Mouse (Mus musculus) MEL (cell line): Measurements from ENCODE around the gene Pip5kl1. TPM values are rescaled to one million over a fixed set of nuclear protein-coding genes. Genes with fewer than 3 reads are reported as not detected.
A peak's percentile ranks its signal among the peaks of the same experiment; 100 is the strongest.

Experiments used
- DNase-seq: peaks from one replicate; pipeline ENCODE4 v3.0.0; 2011; ENCODE audit warnings: low read depth, low spot score
- H3K27ac ChIP-seq: 2 replicates; pipeline ENCODE4 v1.5.1; 2012; ENCODE audit warnings: low read depth, mild to moderate bottlenecking, control low read depth, low read length, moderate library complexity; ENCODE audit not compliant: control insufficient read depth
- H3K27me3 ChIP-seq, 2 experiments: fragments of 150-350 bp in 1 of 2; sonication (generic) in 1 of 2; 2 replicates each; pipeline ENCODE4 v1.6.1; 2012; ENCODE audit warnings: low read length in 2 of 2, mild to moderate bottlenecking in 2 of 2, improper control_type of control experiment in 1 of 2, moderate library complexity in 1 of 2; ENCODE audit not compliant: insufficient read depth in 2 of 2, control insufficient read depth in 1 of 2
- H3K36me3 ChIP-seq, 2 experiments: 2 replicates each; pipeline ENCODE4 v1.6.1; 2012 to 2014; ENCODE audit warnings: low read length in 2 of 2, improper control_type of control experiment in 1 of 2, inconsistent platforms in 1 of 2, mild to moderate bottlenecking in 1 of 2; ENCODE audit not compliant: insufficient read depth in 2 of 2, control insufficient read depth in 1 of 2
- H3K4me1 ChIP-seq, 2 experiments: fragments of 150-350 bp in 1 of 2; sonication (generic) in 1 of 2; 2 replicates each; pipeline ENCODE4 v1.6.1; 2012; ENCODE audit warnings: low read length in 2 of 2, improper control_type of control experiment in 1 of 2, mild to moderate bottlenecking in 1 of 2; ENCODE audit not compliant: insufficient read depth in 2 of 2, control insufficient read depth in 1 of 2
- H3K4me3 ChIP-seq, 2 experiments: fragments of 150-350 bp in 1 of 2; sonication (generic) in 1 of 2; 2 replicates each; pipeline ENCODE4 v1.5.1; 2012; ENCODE audit warnings: low read depth in 2 of 2, low read length in 2 of 2, mild to moderate bottlenecking in 2 of 2, moderate library complexity in 2 of 2, control low read depth in 1 of 2, improper control_type of control experiment in 1 of 2; ENCODE audit not compliant: control insufficient read depth in 1 of 2, insufficient read depth in 1 of 2
- H3K79me2 ChIP-seq: 2 replicates; pipeline ENCODE4 v1.6.1; 2012; ENCODE audit warnings: mild to moderate bottlenecking, low read length, moderate library complexity; ENCODE audit not compliant: control insufficient read depth, poor library complexity, insufficient read depth
- H3K9ac ChIP-seq: 2 replicates; pipeline ENCODE4 v1.6.1; 2012; ENCODE audit warnings: low read depth, mild to moderate bottlenecking, control low read depth, low read length, moderate library complexity; ENCODE audit not compliant: control insufficient read depth, poor library complexity, severe bottlenecking
- H3K9me3 ChIP-seq: fragments of 150-350 bp; sonication (generic); replicated peaks from 2 replicates; pipeline ENCODE4 v1.6.1; 2012; ENCODE audit warnings: mild to moderate bottlenecking, low read length, improper control_type of control experiment, moderate library complexity; ENCODE audit not compliant: insufficient read depth
- BHLHE40 ChIP-seq: IDR thresholded peaks from 2 replicates; pipeline ENCODE4 v1.6.1; 2012; ENCODE audit warnings: low read depth, mild to moderate bottlenecking, inconsistent platforms, low read length, improper control_type of control experiment, borderline replicate concordance
- ELF1 ChIP-seq: IDR thresholded peaks from 2 replicates; pipeline ENCODE4 v1.6.1; 2014; ENCODE audit warnings: low read depth, mild to moderate bottlenecking, inconsistent platforms, low read length, improper control_type of control experiment, moderate library complexity
- EP300 ChIP-seq, 2 experiments: IDR thresholded peaks; 2 replicates each; pipeline ENCODE4 v1.6.1; 2011; ENCODE audit warnings: improper control_type of control experiment in 2 of 2, low read length in 2 of 2, low read depth in 1 of 2, mild to moderate bottlenecking in 1 of 2
- GATA1 ChIP-seq: IDR thresholded peaks from 2 replicates; pipeline ENCODE4 v1.6.1; 2011; ENCODE audit warnings: low read depth, low read length, improper control_type of control experiment
- JUND ChIP-seq: IDR thresholded peaks from 2 replicates; pipeline ENCODE4 v1.6.1; 2011; ENCODE audit warnings: low read depth, mild to moderate bottlenecking, improper control_type of control experiment, low read length
- KAT2A ChIP-seq: conservative IDR thresholded peaks from 2 replicates; pipeline ENCODE4 v1.6.1; 2012; ENCODE audit warnings: low read depth, low read length, improper control_type of control experiment, inconsistent platforms
- MAX ChIP-seq: IDR thresholded peaks from 2 replicates; pipeline ENCODE4 v1.6.1; 2011; ENCODE audit warnings: low read length, improper control_type of control experiment
- MEF2A ChIP-seq: IDR thresholded peaks from 2 replicates; pipeline ENCODE4 v1.6.1; 2014; ENCODE audit warnings: low read depth, mild to moderate bottlenecking, inconsistent platforms, low read length, improper control_type of control experiment; ENCODE audit not compliant: poor library complexity, insufficient replicate concordance, severe bottlenecking; ENCODE audit errors: extremely low read depth
- MXI1 ChIP-seq: IDR thresholded peaks from 2 replicates; pipeline ENCODE4 v1.6.1; 2011; ENCODE audit warnings: mild to moderate bottlenecking, low read depth, low read length, improper control_type of control experiment
- NRF1 ChIP-seq: IDR thresholded peaks from 2 replicates; pipeline ENCODE4 v1.6.1; 2014; ENCODE audit warnings: low read depth, mild to moderate bottlenecking, inconsistent platforms, low read length, improper control_type of control experiment, moderate library complexity; ENCODE audit not compliant: poor library complexity, insufficient read depth, severe bottlenecking
- SIN3A ChIP-seq: IDR thresholded peaks from 2 replicates; pipeline ENCODE4 v1.6.1; 2012; ENCODE audit warnings: low read length, improper control_type of control experiment, inconsistent platforms
- SMC3 ChIP-seq: IDR thresholded peaks from 2 replicates; pipeline ENCODE4 v1.6.1; 2011; ENCODE audit warnings: low read depth, low read length, improper control_type of control experiment
- TBP ChIP-seq: IDR thresholded peaks from 2 replicates; pipeline ENCODE4 v1.8.0; 2011; ENCODE audit warnings: low read depth, low read length, improper control_type of control experiment
- TCF12 ChIP-seq: IDR thresholded peaks from 2 replicates; pipeline ENCODE4 v1.6.1; 2014; ENCODE audit warnings: low read depth, mild to moderate bottlenecking, inconsistent platforms, low read length, improper control_type of control experiment, moderate library complexity
- USF1 ChIP-seq: IDR thresholded peaks from 2 replicates; pipeline ENCODE4 v1.6.1; 2014; ENCODE audit warnings: low read depth, mild to moderate bottlenecking, inconsistent platforms, low read length, improper control_type of control experiment, moderate library complexity
- USF2 ChIP-seq, 2 experiments: IDR thresholded peaks; 2 replicates each; pipeline ENCODE4 v1.6.1; 2011 to 2012; ENCODE audit warnings: improper control_type of control experiment in 2 of 2, low read length in 2 of 2, borderline replicate concordance in 1 of 2, inconsistent platforms in 1 of 2, low read depth in 1 of 2, mild to moderate bottlenecking in 1 of 2; ENCODE audit not compliant: insufficient read depth in 1 of 2
- ZC3H11A ChIP-seq: IDR thresholded peaks from 2 replicates; pipeline ENCODE4 v1.6.1; 2012; ENCODE audit warnings: low read depth, mild to moderate bottlenecking, inconsistent platforms, low read length, improper control_type of control experiment
- polyA plus RNA-seq, 2 experiments: library from polyadenylated mRNA; stranded (reverse) in 1 of 2; unstranded in 1 of 2; fragments of >175 nt in 1 of 2; fragments of >200 nt in 1 of 2; gene quantifications; 2 replicates each; pipeline versions ENCODE4 v1.2.1 to v1.2.4; 2012; ENCODE audit warnings: low replicate concordance in 2 of 2, low read depth in 1 of 2; ENCODE audit not compliant: insufficient read length in 2 of 2, insufficient read depth in 1 of 2, missing spikeins in 1 of 2
- total RNA-seq: library from RNA; depleted of rRNA; stranded (reverse); fragments of 300-350 nt; gene quantifications from 2 replicates; pipeline ENCODE4 v1.2.3, GENCODE M21; 2012

Pip5kl1 gene
- total and polyA plus RNA-seq, 3 experiments = 0.22 to 0.58 TPM; not detected in 1

GRCm38 (mm10) chr2:32530479-32530878, 44.1 kb upstream of the Pip5kl1 start:
- peaks cover 4 to 5% of the 10 kb centered on the region in 2 experiments; a peak in 3 of 4 replicates for H3K4me1 ChIP-seq
- no peaks in the 10 kb centered on the region for H3K36me3 ChIP-seq
- no peak overlapping the region for H3K4me3 ChIP-seq
- TF ChIP-seq TCF12 = no peak
- TF ChIP-seq, all 39 proteins: peak for 0
- Histone ChIP-seq H3K79me2 (no peaks in the 10 kb centered on the region; the same call in 1 of the 2 replicates), H3K27me3 (peaks cover 3% of the 10 kb centered on the region in 2 experiments; a peak in 2 of 4 replicates), H3K9me3 (no peaks in the 10 kb centered on the region), H3K27ac (no peak overlapping the region), H3K9ac (no peak overlapping the region)
- DNase-seq = peak; percentile 23

GRCm38 (mm10) chr2:32533163-32533562, 41.4 kb upstream of the Pip5kl1 start:
- peaks cover 10 to 25% of the 10 kb centered on the region in 2 experiments for H3K4me1 ChIP-seq

GRCm38 (mm10) chr2:32534061-32534732, 40.4 kb upstream of the Pip5kl1 start:
- H3K4me1 ChIP-seq = peaks cover 10 to 25% of the 10 kb centered on the region in 2 experiments
- peak overlapping the region; percentile 56 for H3K27ac ChIP-seq
- no peaks in the 10 kb centered on the region for H3K27me3 ChIP-seq

More at GRCm38 (mm10) chr2:32533163-32533562, 41.4 kb upstream of the Pip5kl1 start:
- Histone ChIP-seq H3K4me3 (no peak overlapping the region), H3K9ac (no peak overlapping the region), H3K27ac (no peak overlapping the region), H3K79me2 (no peaks in the 10 kb centered on the region; the same call in 1 of the 2 replicates), H3K36me3 (peaks cover 0 to 15% of the 10 kb centered on the region in 2 experiments; a peak in 2 of 4 replicates), H3K9me3 (no peaks in the 10 kb centered on the region), H3K27me3 (no peaks in the 10 kb centered on the region)
- DNase-seq = no peak
- TF ChIP-seq MAX (no peak), BHLHE40 (no peak), SMC3 (no peak), ELF1 (no peak), KAT2A (no peak), JUND (no peak), USF2 (IDR thresholded peaks at IDR 0.05; ENCODE audit: borderline replicate concordance in 1 of 2, insufficient read depth in 1 of 2, low read depth in 1 of 2, low read length in 2 of 2) (no peak), EP300 (IDR thresholded peaks at IDR 0.05; ENCODE audit: low read depth in 1 of 2, low read length in 2 of 2) (no peak), GATA1 (no peak), MEF2A (no peak), NRF1 (no peak), USF1 (no peak)

More at GRCm38 (mm10) chr2:32534061-32534732, 40.4 kb upstream of the Pip5kl1 start:
- TF ChIP-seq TBP = 0 out of 2 replicates have a peak, but pooled peaks have one; percentile 11
- peak in 1 of 2 experiments; percentile 22; a peak in 1 of 4 replicates for TF ChIP-seq EP300 (IDR thresholded peaks at IDR 0.05; ENCODE audit: low read depth in 1 of 2, low read length in 2 of 2)
- TF ChIP-seq NRF1 = no peak
- TF ChIP-seq GATA1 = peak; percentile 83
- TF ChIP-seq ZC3H11A = no peak
- peak; percentile 60 for TF ChIP-seq SIN3A
- TF ChIP-seq MXI1 = peak; percentile 43
- H3K36me3 ChIP-seq = peaks cover 0 to 15% of the 10 kb centered on the region in 2 experiments; a peak in 2 of 4 replicates
- peak; percentile 74 for DNase-seq
- peak overlapping the region; percentile 79 to 98 for H3K4me3 ChIP-seq
- H3K9ac ChIP-seq = peak overlapping the region; percentile 68
- no peaks in the 10 kb centered on the region for H3K9me3 ChIP-seq
- no peaks in the 10 kb centered on the region; the same call in 1 of the 2 replicates for H3K79me2 ChIP-seq
